Mouse (Mus musculus): ENCODE data around the gene Rbms3. TPM values are rescaled to one million over a fixed set of nuclear protein-coding genes. Genes with fewer than 3 reads are reported as not detected.

Rbms3 gene
- total and polyA plus RNA-seq, 3 experiments = 8.1 to 12.5 (median 8.8) TPM

DNA sequence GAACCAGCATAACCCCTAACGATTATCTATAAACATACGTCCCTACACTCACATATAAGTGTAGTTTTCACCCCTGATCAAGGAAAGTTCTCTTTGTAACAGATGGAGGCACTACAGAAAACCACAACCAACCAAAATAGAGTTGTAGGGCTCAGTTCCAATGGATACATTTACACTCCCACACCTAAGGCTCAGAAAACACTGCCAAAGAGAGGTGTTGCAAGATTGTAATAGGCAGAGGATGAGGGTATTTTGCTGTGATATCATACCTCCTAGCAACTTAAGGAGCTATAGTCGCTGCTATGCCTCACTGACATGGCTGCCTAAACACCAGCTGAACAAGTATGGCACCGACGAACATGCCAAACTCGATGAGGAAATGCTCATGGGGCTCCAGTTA, 44.4 kb downstream of the Rbms3 start:
- no peak for DNase-seq
- intact Hi-C loops (cut with DNase I) = no loop called here
- no peak overlapping the region for H3K27ac ChIP-seq
- H3K9ac ChIP-seq (ENCODE audit: low read depth, low read length) = no peak overlapping the region
- H3K36me3 ChIP-seq (ENCODE audit: control insufficient read depth, insufficient read depth, low read length) = no peaks in the 10 kb centered on the region
- H3K4me1 ChIP-seq (ENCODE audit: control insufficient read depth, insufficient read depth, low read length) = no peaks in the 10 kb centered on the region
- 87% methylated on average over 6 of the region's 6 CpGs for WGBS
- no peaks in the 10 kb centered on the region for H3K79me2 ChIP-seq (replicated peaks; ENCODE audit: control insufficient read depth, insufficient read depth, low read length)
- H3K4me3 ChIP-seq = no peak overlapping the region
- TF ChIP-seq EP300 (IDR thresholded peaks at IDR 0.05; ENCODE audit: insufficient read depth, low read depth, low read length) (no peak), CTCF (IDR thresholded peaks at IDR 0.05) (no peak), POLR2A (IDR thresholded peaks at IDR 0.05; ENCODE audit: insufficient read depth, low read depth, low read length) (no peak)
- H3K27me3 ChIP-seq (ENCODE audit: control insufficient read depth, insufficient read depth, low read length) = no peaks in the 10 kb centered on the region

DNA sequence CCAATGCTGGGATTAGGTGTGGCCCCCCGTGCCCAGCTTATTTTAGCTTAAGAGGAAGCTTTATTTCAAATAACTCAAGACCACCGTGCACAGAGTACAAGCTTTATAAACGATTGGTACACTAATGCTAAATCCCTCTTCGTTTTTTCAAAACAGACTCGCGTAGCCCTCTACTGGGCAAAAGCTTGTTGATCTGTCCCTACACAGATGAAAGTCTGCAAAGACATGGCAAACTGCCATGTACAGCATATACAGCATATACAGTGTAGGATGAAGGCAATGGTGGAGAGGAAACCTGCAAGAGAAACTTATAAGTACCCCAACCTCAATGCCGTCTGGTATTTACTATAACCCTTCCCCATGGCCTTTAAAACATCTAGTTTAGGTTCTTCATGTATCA, 46.1 kb downstream of the Rbms3 start:
- 47% methylated on average over 7 of the region's 7 CpGs for WGBS
- intact Hi-C loops (cut with DNase I) = no loop called here

DNA sequence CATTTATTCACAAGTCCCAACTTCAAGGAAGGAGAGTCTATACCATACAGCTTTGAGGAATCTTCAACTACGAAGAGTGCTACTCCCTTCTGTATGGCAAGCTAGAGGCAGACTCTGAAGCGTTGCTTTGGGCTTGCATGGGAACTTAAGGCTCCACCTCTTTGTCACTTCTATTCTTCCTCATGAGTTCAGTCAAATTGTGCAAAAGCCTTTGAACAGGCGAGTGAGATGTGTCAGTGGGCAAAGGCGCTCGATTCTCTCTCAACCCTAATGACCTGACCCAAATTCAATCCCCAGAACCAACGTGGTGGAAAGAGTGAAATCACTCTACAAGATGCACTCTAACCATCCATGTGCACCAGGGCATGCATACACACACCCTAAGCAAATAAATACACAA, 47.1 kb downstream of the Rbms3 start:
- Histone ChIP-seq H3K27ac (no peak overlapping the region), H3K27me3 (ENCODE audit: control insufficient read depth, insufficient read depth, low read length) (no peaks in the 10 kb centered on the region), H3K79me2 (replicated peaks; ENCODE audit: control insufficient read depth, insufficient read depth, low read length) (no peaks in the 10 kb centered on the region), H3K36me3 (ENCODE audit: control insufficient read depth, insufficient read depth, low read length) (no peaks in the 10 kb centered on the region), H3K4me1 (ENCODE audit: control insufficient read depth, insufficient read depth, low read length) (no peaks in the 10 kb centered on the region), H3K4me3 (no peak overlapping the region), H3K9ac (ENCODE audit: low read depth, low read length) (no peak overlapping the region)
- no peak for DNase-seq
- intact Hi-C loops (cut with DNase I) = no loop called here
- 85% methylated on average over 6 of the region's 6 CpGs for WGBS
- TF ChIP-seq POLR2A (IDR thresholded peaks at IDR 0.05; ENCODE audit: insufficient read depth, low read depth, low read length) = no peak
- TF ChIP-seq CTCF (IDR thresholded peaks at IDR 0.05) = no peak
- TF ChIP-seq EP300 (IDR thresholded peaks at IDR 0.05; ENCODE audit: insufficient read depth, low read depth, low read length) = no peak

More for the DNA sequence above, 46.1 kb downstream of the Rbms3 start:
- Histone ChIP-seq H3K36me3 (ENCODE audit: control insufficient read depth, insufficient read depth, low read length) (no peaks in the 10 kb centered on the region), H3K4me1 (ENCODE audit: control insufficient read depth, insufficient read depth, low read length) (no peaks in the 10 kb centered on the region), H3K27me3 (ENCODE audit: control insufficient read depth, insufficient read depth, low read length) (no peaks in the 10 kb centered on the region), H3K27ac (no peak overlapping the region), H3K79me2 (replicated peaks; ENCODE audit: control insufficient read depth, insufficient read depth, low read length) (no peaks in the 10 kb centered on the region), H3K9ac (ENCODE audit: low read depth, low read length) (no peak overlapping the region), H3K4me3 (no peak overlapping the region)
- TF ChIP-seq POLR2A (IDR thresholded peaks at IDR 0.05; ENCODE audit: insufficient read depth, low read depth, low read length) (no peak), CTCF (IDR thresholded peaks at IDR 0.05) (peak; percentile 30; the same call in 1 of the 2 replicates)
- DNase-seq = no peak

DNA sequence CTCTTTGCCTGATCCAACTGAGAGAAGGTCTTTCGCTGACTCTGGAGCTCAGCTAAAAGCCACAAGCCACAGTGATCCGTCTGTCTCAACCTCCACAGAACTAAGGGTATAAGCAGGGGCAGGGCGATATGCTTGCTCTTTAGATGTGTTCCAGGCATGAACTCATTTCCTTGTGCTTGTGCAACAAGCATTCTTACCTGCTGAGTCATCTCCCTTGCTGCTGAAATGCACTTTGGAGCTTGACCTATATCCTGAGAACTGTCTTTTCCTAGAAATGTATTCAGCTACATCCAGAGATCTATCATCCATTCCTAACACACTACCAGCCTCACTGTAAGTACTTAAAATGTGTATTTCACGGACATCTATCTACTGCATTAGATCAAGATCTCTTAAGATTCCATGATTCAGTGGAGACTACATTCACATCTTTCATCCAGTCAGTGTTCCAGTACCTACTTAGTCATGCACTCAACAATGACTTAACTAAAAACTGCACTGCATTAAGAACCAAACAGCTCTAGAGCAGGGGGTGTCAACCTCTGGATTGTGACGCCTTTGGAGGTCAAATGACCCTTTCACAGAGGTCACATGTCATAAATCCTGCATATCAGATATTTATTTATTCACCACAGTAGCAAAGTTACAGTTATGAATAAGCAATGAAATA, 58.4 kb downstream of the Rbms3 start:
- H3K4me1 ChIP-seq (ENCODE audit: control insufficient read depth, insufficient read depth, low read length) = no peaks in the 10 kb centered on the region; the same call in 1 of the 2 replicates
- 41% methylated on average over 5 of the region's 5 CpGs for WGBS
- intact Hi-C loops (cut with DNase I) = no loop called here
- no peak overlapping the region for H3K4me3 ChIP-seq
- no peaks in the 10 kb centered on the region for H3K36me3 ChIP-seq (ENCODE audit: control insufficient read depth, insufficient read depth, low read length)
- DNase-seq = no peak
- no peaks in the 10 kb centered on the region for H3K79me2 ChIP-seq (replicated peaks; ENCODE audit: control insufficient read depth, insufficient read depth, low read length)
- no peak overlapping the region for H3K9ac ChIP-seq (ENCODE audit: low read depth, low read length)
- no peaks in the 10 kb centered on the region for H3K27me3 ChIP-seq (ENCODE audit: control insufficient read depth, insufficient read depth, low read length)
- H3K27ac ChIP-seq = no peak overlapping the region
- TF ChIP-seq CTCF (IDR thresholded peaks at IDR 0.05) = no peak
- no peak for TF ChIP-seq EP300 (IDR thresholded peaks at IDR 0.05; ENCODE audit: insufficient read depth, low read depth, low read length)
- TF ChIP-seq POLR2A (IDR thresholded peaks at IDR 0.05; ENCODE audit: insufficient read depth, low read depth, low read length) = no peak

DNA sequence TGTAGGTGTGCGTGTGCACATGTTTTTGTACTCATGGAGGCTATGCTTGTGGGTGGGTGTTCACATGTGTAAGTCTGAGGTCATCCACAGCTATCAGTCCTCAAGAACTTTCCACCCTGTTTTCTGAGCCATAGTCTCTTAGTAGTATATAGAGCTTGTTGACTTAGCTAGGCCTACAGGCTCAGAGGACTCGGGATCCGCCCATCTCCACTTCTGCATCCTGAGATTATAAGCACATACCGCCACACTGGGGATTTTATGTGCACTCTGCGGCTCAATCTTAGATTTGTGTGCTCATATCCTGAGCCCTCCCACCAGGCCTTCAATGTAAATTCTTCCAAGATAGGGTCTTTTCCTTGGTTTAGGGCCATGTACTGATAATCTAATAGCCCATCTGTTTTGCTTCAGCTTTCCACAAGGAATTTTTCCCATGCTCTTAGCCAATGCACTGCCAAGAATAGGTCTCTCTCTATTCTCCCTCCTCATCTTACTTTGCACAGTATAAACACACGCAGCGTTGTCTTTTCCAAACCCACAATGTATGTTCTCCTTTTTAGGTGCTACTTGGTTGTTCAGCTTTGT, 59.4 kb downstream of the Rbms3 start:
- no peaks in the 10 kb centered on the region; the same call in 1 of the 2 replicates for H3K4me1 ChIP-seq (ENCODE audit: control insufficient read depth, insufficient read depth, low read length)
- no peak overlapping the region for H3K9ac ChIP-seq (ENCODE audit: low read depth, low read length)
- no peak for DNase-seq
- intact Hi-C loops (cut with DNase I) = no loop called here
- 68% methylated on average over 7 of the region's 7 CpGs for WGBS
- TF ChIP-seq POLR2A (IDR thresholded peaks at IDR 0.05; ENCODE audit: insufficient read depth, low read depth, low read length) (no peak), CTCF (IDR thresholded peaks at IDR 0.05) (no peak), EP300 (IDR thresholded peaks at IDR 0.05; ENCODE audit: insufficient read depth, low read depth, low read length) (no peak)
- no peaks in the 10 kb centered on the region for H3K36me3 ChIP-seq (ENCODE audit: control insufficient read depth, insufficient read depth, low read length)
- H3K27ac ChIP-seq = no peak overlapping the region
- H3K27me3 ChIP-seq (ENCODE audit: control insufficient read depth, insufficient read depth, low read length) = no peaks in the 10 kb centered on the region
- no peaks in the 10 kb centered on the region for H3K79me2 ChIP-seq (replicated peaks; ENCODE audit: control insufficient read depth, insufficient read depth, low read length)
- H3K4me3 ChIP-seq = no peak overlapping the region

DNA sequence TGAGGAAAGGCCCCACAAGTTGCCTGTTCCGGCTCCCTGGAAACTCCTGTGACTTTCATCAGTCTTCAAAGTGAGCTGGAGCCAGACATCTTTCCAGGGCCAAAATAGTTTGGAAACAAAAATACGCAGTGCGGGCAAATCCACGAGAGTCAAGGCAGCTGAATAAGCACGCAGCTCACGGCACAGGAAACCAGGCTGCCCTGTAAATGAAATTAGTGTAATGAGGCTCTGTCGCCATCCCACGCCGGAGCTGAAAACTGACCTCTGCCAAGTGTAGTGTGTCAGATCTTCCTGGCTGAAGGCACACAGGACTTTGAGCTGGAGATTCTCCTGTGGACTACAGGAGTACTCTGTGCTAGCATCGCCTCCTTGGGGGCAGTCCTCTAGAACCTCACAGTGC, 63.4 kb downstream of the Rbms3 start:
- Histone ChIP-seq H3K36me3 (ENCODE audit: control insufficient read depth, insufficient read depth, low read length) (no peaks in the 10 kb centered on the region), H3K4me3 (no peak overlapping the region), H3K27me3 (ENCODE audit: control insufficient read depth, insufficient read depth, low read length) (no peaks in the 10 kb centered on the region), H3K79me2 (replicated peaks; ENCODE audit: control insufficient read depth, insufficient read depth, low read length) (no peaks in the 10 kb centered on the region), H3K9ac (ENCODE audit: low read depth, low read length) (no peak overlapping the region), H3K4me1 (ENCODE audit: control insufficient read depth, insufficient read depth, low read length) (no peaks in the 10 kb centered on the region; the same call in 1 of the 2 replicates), H3K27ac (no peak overlapping the region)
- TF ChIP-seq CTCF (IDR thresholded peaks at IDR 0.05) = 0 out of 2 replicates have a peak, but pooled peaks have one; percentile 7
- no peak for TF ChIP-seq EP300 (IDR thresholded peaks at IDR 0.05; ENCODE audit: insufficient read depth, low read depth, low read length)
- DNase-seq = peak in 1 of 2 experiments; percentile 2
- WGBS = 37% methylated on average over 10 of the region's 10 CpGs
- intact Hi-C loops (cut with DNase I) = no loop called here
